ENCODE assay signal across 28 mouse cellular contexts in the genomic region with DNA sequence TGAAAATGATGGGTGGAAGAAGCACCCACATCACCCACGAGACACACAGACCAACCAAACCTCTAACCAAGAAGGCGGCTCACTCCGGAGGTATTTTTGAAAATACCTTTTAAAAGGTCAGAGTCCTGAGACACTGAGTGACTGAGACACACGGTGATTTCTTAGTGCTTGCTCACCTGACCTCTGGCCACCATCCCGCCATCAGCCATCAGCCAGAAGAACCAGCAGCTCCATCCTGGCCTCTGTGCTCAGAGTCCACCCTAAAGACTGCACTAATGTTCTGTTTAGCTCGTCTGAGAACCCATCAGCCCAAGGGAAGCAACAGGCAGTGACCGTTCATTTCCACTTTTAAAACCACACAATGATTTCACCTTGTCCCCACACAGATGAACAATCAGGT. TPM values are rescaled to one million over a fixed set of nuclear protein-coding genes. Genes with fewer than 3 reads are reported as not detected.
DNase-seq lines count a peak whose midpoint lies in the region; ATAC-seq lines count a peak whose summit lies in the region.
"Had no signal": no experiment of that assay in that cellular context is flagged by ENCODE, and none has a peak within 500 bp of the region (broad histone marks: within the 10 kb centered on the region; RNA-seq: fewer than 3 reads in every experiment).

No protein-coding gene starts in this region.

- peaks cover 69% of the 10 kb centered on the region for H3K4me1 ChIP-seq in heart, embryonic 13.5 days
- H3K4me1 ChIP-seq in liver, embryonic 15.5 days (replicated peaks): peaks cover 43% of the 10 kb centered on the region
- peaks cover 60% of the 10 kb centered on the region for H3K4me1 ChIP-seq in liver, embryonic 12.5 days
- H3K4me1 ChIP-seq in limb, embryonic 10.5 days: peaks cover 55% of the 10 kb centered on the region
- H3K4me1 ChIP-seq in midbrain, embryonic 16.5 days (ENCODE audit: control insufficient read depth, insufficient read depth, low read length): peaks cover 7% of the 10 kb centered on the region

- WGBS in heart, embryonic 13.5 days: 72% methylated on average over 7 of the region's 7 CpGs
- 63% methylated on average over 7 of the region's 7 CpGs for WGBS in liver, embryonic 15.5 days (ENCODE audit: insufficient replicate concordance)
- WGBS in liver, embryonic 12.5 days (ENCODE audit: insufficient replicate concordance): 70% methylated on average over 7 of the region's 7 CpGs
- WGBS in limb, embryonic 10.5 days: 71% methylated on average over 7 of the region's 7 CpGs
- WGBS in midbrain, embryonic 16.5 days: 83% methylated on average over 7 of the region's 7 CpGs

- no peak overlapping the region for H3K9ac ChIP-seq in heart, embryonic 13.5 days
- no peak overlapping the region for H3K9ac ChIP-seq in liver, embryonic 15.5 days
- no peak overlapping the region for H3K9ac ChIP-seq in liver, embryonic 12.5 days
- no peak overlapping the region for H3K9ac ChIP-seq in midbrain, embryonic 16.5 days (ENCODE audit: low read depth, low read length)
- H3K9ac ChIP-seq: hindbrain, embryonic 13.5 days; kidney, embryonic 15.5 days; liver, embryonic 14.5 days; lung, embryonic 15.5 days; midbrain, embryonic 12.5 days; neural tube, embryonic 13.5 days had no signal

- no peak overlapping the region for H3K4me2 ChIP-seq in heart, embryonic 13.5 days
- no peak overlapping the region for H3K4me2 ChIP-seq in liver, embryonic 15.5 days
- H3K4me2 ChIP-seq in liver, embryonic 12.5 days: no peak overlapping the region
- no peak overlapping the region for H3K4me2 ChIP-seq in midbrain, embryonic 16.5 days (ENCODE audit: low read length)
- H3K4me2 ChIP-seq: hindbrain, embryonic 13.5 days; kidney, embryonic 15.5 days; lung, embryonic 15.5 days; midbrain, embryonic 12.5 days; neural tube, embryonic 13.5 days had no signal

- ATAC-seq in heart, embryonic 13.5 days (ENCODE audit: extremely low read depth, insufficient number of reproducible peaks, low FRiP score, low TSS enrichment): no peak
- no peak for ATAC-seq in liver, embryonic 15.5 days (ENCODE audit: insufficient read depth)
- no peak for ATAC-seq in liver, embryonic 12.5 days
- 0 out of 2 replicates have a peak, but pooled peaks have one; percentile 1 for ATAC-seq in megakaryocyte-erythroid progenitor cell, adult 5-6 weeks (replicated peaks; ENCODE audit: low FRiP score, low TSS enrichment, poor library complexity, severe bottlenecking)
- no peak for ATAC-seq in midbrain, embryonic 16.5 days
- ATAC-seq: activated CD4-positive, CD25-positive, alpha-beta regulatory T cell, adult 4 months; forebrain, embryonic 16.5 days; intestine, embryonic 16.5 days had no signal

- no peak for DNase-seq in heart, adult 18-20 months
- DNase-seq in limb, embryonic 10.5 days (ENCODE audit: low spot score): no peak
- DNase-seq in thymus, postnatal 10 days (ENCODE audit: low spot score in 2 of 2): no peak
- DNase-seq: adrenal gland, adult 2 months; adrenal gland, postnatal 36 days; cerebellum, adult 8-10 months; cerebellum, postnatal 25 days; gastrocnemius, adult 2 months; gastrocnemius, postnatal 36 days; heart, postnatal 4 days; layer of hippocampus, adult 9-11 months; thymus, postnatal 14 days had no signal

- 0 out of 2 replicates have a peak overlapping the region, but pooled peaks have one; percentile 20 for H3K27ac ChIP-seq in heart, embryonic 13.5 days (replicated peaks)
- 0 out of 2 replicates have a peak overlapping the region, but pooled peaks have one; percentile 8 for H3K27ac ChIP-seq in liver, embryonic 15.5 days (replicated peaks)
- no peak overlapping the region for H3K27ac ChIP-seq in liver, embryonic 12.5 days
- H3K27ac ChIP-seq in limb, embryonic 10.5 days: 0 out of 2 replicates have a peak overlapping the region, but pooled peaks have one; percentile 84
- H3K27ac ChIP-seq in midbrain, embryonic 16.5 days (ENCODE audit: low read length): no peak overlapping the region
- H3K27ac ChIP-seq: gastrocnemius, adult 2 months; heart, embryonic 10.5 days; hindbrain, embryonic 13.5 days; kidney, embryonic 15.5 days; liver, embryonic 14.5 days; lung, embryonic 15.5 days; midbrain, embryonic 12.5 days had no signal

- no peaks in the 10 kb centered on the region for H3K27me3 ChIP-seq in heart, embryonic 13.5 days (replicated peaks)
- H3K27me3 ChIP-seq in liver, embryonic 15.5 days: no peaks in the 10 kb centered on the region
- H3K27me3 ChIP-seq in liver, embryonic 12.5 days (replicated peaks): no peaks in the 10 kb centered on the region
- H3K27me3 ChIP-seq in limb, embryonic 10.5 days (ENCODE audit: low read depth, poor library complexity, severe bottlenecking): no peaks in the 10 kb centered on the region
- H3K27me3 ChIP-seq in midbrain, embryonic 16.5 days (ENCODE audit: control insufficient read depth, insufficient read depth, low read depth, low read length): no peaks in the 10 kb centered on the region
- H3K27me3 ChIP-seq: hindbrain, embryonic 13.5 days; kidney, embryonic 15.5 days; lung, embryonic 15.5 days; midbrain, embryonic 12.5 days; neural tube, embryonic 13.5 days had no signal

- no peaks in the 10 kb centered on the region for H3K9me3 ChIP-seq in heart, embryonic 13.5 days
- H3K9me3 ChIP-seq in liver, embryonic 15.5 days (replicated peaks): no peaks in the 10 kb centered on the region
- no peaks in the 10 kb centered on the region for H3K9me3 ChIP-seq in liver, embryonic 12.5 days (replicated peaks)
- no peaks in the 10 kb centered on the region for H3K9me3 ChIP-seq in limb, embryonic 10.5 days (replicated peaks)
- H3K9me3 ChIP-seq in midbrain, embryonic 16.5 days (replicated peaks; ENCODE audit: control insufficient read depth, low read length, poor library complexity, severe bottlenecking): no peaks in the 10 kb centered on the region
- H3K9me3 ChIP-seq: heart, embryonic 10.5 days; hindbrain, embryonic 13.5 days; kidney, embryonic 15.5 days; lung, embryonic 15.5 days; midbrain, embryonic 12.5 days; neural tube, embryonic 13.5 days had no signal

- peaks cover 40% of the 10 kb centered on the region for H3K36me3 ChIP-seq in heart, embryonic 13.5 days
- no peaks in the 10 kb centered on the region for H3K36me3 ChIP-seq in liver, embryonic 15.5 days (replicated peaks)
- H3K36me3 ChIP-seq in liver, embryonic 12.5 days: no peaks in the 10 kb centered on the region
- peaks cover 55% of the 10 kb centered on the region for H3K36me3 ChIP-seq in limb, embryonic 10.5 days
- H3K36me3 ChIP-seq in midbrain, embryonic 16.5 days (ENCODE audit: control insufficient read depth, insufficient read depth, low read length): no peaks in the 10 kb centered on the region
- H3K36me3 ChIP-seq: hindbrain, embryonic 13.5 days; midbrain, embryonic 12.5 days; neural tube, embryonic 13.5 days had no signal

- no peak overlapping the region for H3K4me3 ChIP-seq in heart, embryonic 13.5 days
- no peak overlapping the region for H3K4me3 ChIP-seq in liver, embryonic 15.5 days (replicated peaks)
- no peak overlapping the region for H3K4me3 ChIP-seq in liver, embryonic 12.5 days
- no peak overlapping the region for H3K4me3 ChIP-seq in limb, embryonic 10.5 days
- H3K4me3 ChIP-seq in midbrain, embryonic 16.5 days (ENCODE audit: low read depth, low read length): no peak overlapping the region
- H3K4me3 ChIP-seq: erythroblast, embryonic 14.5 days; gastrocnemius, adult 2 months; heart, embryonic 10.5 days; hindbrain, embryonic 13.5 days; kidney, embryonic 15.5 days; lung, embryonic 15.5 days; midbrain, embryonic 12.5 days; neural tube, embryonic 13.5 days had no signal

RNA-seq across cellular contexts. Expression of gene Yap1, which starts 41.5 kb away (rescaled TPM):
- 24.2 and 24.5 TPM in 2 replicates for polyA plus RNA-seq in heart, embryonic 13.5 days (2015; fragmentation: Nextera tagmentation; extraction: Ambion mirVana)
- 10 to 100 TPM; 71.1 to 78.1 TPM for total RNA-seq in heart, adult 18-20 months (2021)
- 3.2 and 3.7 TPM in 2 replicates for polyA plus RNA-seq in liver, embryonic 15.5 days (2015; fragmentation: Nextera tagmentation; extraction: Ambion mirVana)
- 8.3 and 8.7 TPM in 2 replicates for polyA plus RNA-seq in liver, embryonic 12.5 days (2016; fragmentation: Nextera tagmentation; extraction: Ambion mirVana)
- 49.6 and 55.6 TPM in 2 replicates for polyA plus RNA-seq in limb, embryonic 10.5 days (2016; fragmentation: Nextera tagmentation; extraction: Ambion mirVana)
- 0.24 TPM in 1 of 2 replicates, not detected in the other for total RNA-seq in megakaryocyte-erythroid progenitor cell, adult 5-6 weeks (2014; fragmentation: Nextera tagmentation)
- total RNA-seq in megakaryocyte-erythroid progenitor cell, adult 5-6 weeks (2017): not detected in 2 replicates
- polyA plus RNA-seq in midbrain, embryonic 16.5 days (2015; fragmentation: Nextera tagmentation; extraction: Ambion mirVana): 5.3 and 5.4 TPM in 2 replicates
- polyA plus RNA-seq: activated CD4-positive, CD25-positive, alpha-beta regulatory T cell, adult 4 months; erythroblast, embryonic 14.5 days had no signal

Comparison
In these comparisons a context has a peak if more than half of its experiments do, and no peak if none do; other contexts are left out.
1. H3K27ac ChIP-seq: peak in heart, embryonic 13.5 days (single experiment), liver, embryonic 15.5 days (single experiment) and limb, embryonic 10.5 days (single experiment); none in liver, embryonic 12.5 days (single experiment) and midbrain, embryonic 16.5 days (single experiment).